8 mouse cellular contexts compared by ENCODE assay signal in the genomic region with DNA sequence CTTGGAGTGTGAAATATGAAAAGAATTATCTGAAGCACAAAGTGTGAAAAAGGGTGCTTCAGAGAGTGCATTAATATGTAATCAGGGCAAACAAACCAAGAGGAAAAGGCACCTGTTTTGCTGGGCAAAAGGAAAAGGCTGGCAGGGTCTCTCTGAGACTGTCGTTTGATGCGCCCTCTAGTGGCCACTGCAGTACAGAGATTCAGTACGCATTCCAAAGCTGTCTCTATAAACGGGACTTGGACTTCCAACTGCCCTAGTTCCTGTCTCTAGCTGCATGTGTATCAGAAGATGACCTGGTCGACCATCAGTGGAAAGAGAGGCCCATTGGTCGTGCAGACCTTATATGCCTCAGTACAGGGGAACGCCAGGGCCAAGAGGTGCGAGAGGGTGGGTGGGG. TPM values are rescaled to one million over a fixed set of nuclear protein-coding genes. Genes with fewer than 3 reads are reported as not detected.
DNase-seq lines count a peak whose midpoint lies in the region; ATAC-seq and TF ChIP-seq lines count a peak whose summit lies in the region.
"Had no signal": no experiment of that assay in that cellular context is flagged by ENCODE, and none has a peak within 500 bp of the region (broad histone marks: within the 10 kb centered on the region; RNA-seq: fewer than 3 reads in every experiment).

No protein-coding gene starts in this region.

- DNase-seq in NIH3T3 (ENCODE audit: low read depth), result peak; percentile 77
- peak; percentile 29 to 54 for DNase-seq in cerebellum, adult 18-20 months
- DNase-seq in induced T-regulatory cell, adult 2 months (ENCODE audit: low read depth), result peak; percentile 82
- DNase-seq in left cerebral cortex, adult 2 months (ENCODE audit: extremely low spot score in 1 of 2, low spot score in 2 of 2), result peak; percentile 61 to 66
- DNase-seq in skeletal muscle tissue, adult 2 months (ENCODE audit: low read depth, low spot score), result peak; percentile 39

- no peak overlapping the region for H3K27ac ChIP-seq in forebrain, embryonic 16.5 days (ENCODE audit: low read length)
- H3K27ac ChIP-seq in left cerebral cortex, adult 2 months, result no peak overlapping the region
- no peak overlapping the region for H3K27ac ChIP-seq in midbrain, embryonic 13.5 days
- H3K27ac ChIP-seq: limb, embryonic 12.5 days had no signal

- H3K4me2 ChIP-seq in forebrain, embryonic 16.5 days (ENCODE audit: low read length), result no peak overlapping the region
- H3K4me2 ChIP-seq in midbrain, embryonic 13.5 days (replicated peaks), result no peak overlapping the region
- H3K4me2 ChIP-seq: limb, embryonic 12.5 days had no signal

- H3K27me3 ChIP-seq in forebrain, embryonic 16.5 days (replicated peaks; ENCODE audit: control insufficient read depth, insufficient read depth, low read length), result no peaks in the 10 kb centered on the region
- peaks cover 4% of the 10 kb centered on the region; the same call in 1 of the 2 replicates for H3K27me3 ChIP-seq in midbrain, embryonic 13.5 days

- intact Hi-C loops in left cerebral cortex, adult 2 months (cut with DNase I), result loop anchor here (1.0 to 10.0 kb wide), 3 partner anchors 183 to 1510 kb away; no protein-coding TSS in a partner anchor

- 25% methylated on average over 8 of the region's 8 CpGs for WGBS in forebrain, embryonic 16.5 days
- WGBS in midbrain, embryonic 13.5 days, result 24% methylated on average over 8 of the region's 8 CpGs

- no peaks in the 10 kb centered on the region for H3K4me1 ChIP-seq in forebrain, embryonic 16.5 days (replicated peaks; ENCODE audit: control insufficient read depth, insufficient read depth, low read length)
- H3K4me1 ChIP-seq in midbrain, embryonic 13.5 days (replicated peaks), result no peaks in the 10 kb centered on the region
- H3K4me1 ChIP-seq: limb, embryonic 12.5 days had no signal

- H3K36me3 ChIP-seq in forebrain, embryonic 16.5 days (ENCODE audit: control insufficient read depth, insufficient read depth), result no peaks in the 10 kb centered on the region
- H3K36me3 ChIP-seq in midbrain, embryonic 13.5 days, result no peaks in the 10 kb centered on the region
- H3K36me3 ChIP-seq: limb, embryonic 12.5 days had no signal

- no peak overlapping the region for H3K4me3 ChIP-seq in forebrain, embryonic 16.5 days (replicated peaks; ENCODE audit: low read length)
- no peak overlapping the region for H3K4me3 ChIP-seq in left cerebral cortex, adult 2 months
- H3K4me3 ChIP-seq in midbrain, embryonic 13.5 days (replicated peaks), result no peak overlapping the region
- H3K4me3 ChIP-seq: limb, embryonic 12.5 days had no signal

- H3K9me3 ChIP-seq in forebrain, embryonic 16.5 days (ENCODE audit: control insufficient read depth, low read length), result no peaks in the 10 kb centered on the region
- no peaks in the 10 kb centered on the region for H3K9me3 ChIP-seq in midbrain, embryonic 13.5 days
- H3K9me3 ChIP-seq: limb, embryonic 12.5 days had no signal

- H3K9ac ChIP-seq in forebrain, embryonic 16.5 days (replicated peaks; ENCODE audit: low read depth, low read length), result no peak overlapping the region
- no peak overlapping the region for H3K9ac ChIP-seq in midbrain, embryonic 13.5 days (replicated peaks)
- H3K9ac ChIP-seq: limb, embryonic 12.5 days had no signal

- peak; percentile 84 for TF ChIP-seq CTCF in left cerebral cortex, adult 2 months (IDR thresholded peaks at IDR 0.05)

- ATAC-seq in forebrain, embryonic 16.5 days, result peak; percentile 87
- ATAC-seq in midbrain, embryonic 13.5 days, result peak; percentile 82

RNA-seq across cellular contexts. Expression of a gene that starts 58.7 kb away (rescaled TPM):
- 10.3 and 11.3 TPM in 2 replicates for polyA plus RNA-seq in forebrain, embryonic 16.5 days (2015; fragmentation: Nextera tagmentation; extraction: Ambion mirVana)
- 1 to 10 TPM; 7.6 to 8.4 TPM for total RNA-seq in left cerebral cortex, adult 2 months (2021)
- 10.2 and 10.6 TPM in 2 replicates for polyA plus RNA-seq in midbrain, embryonic 13.5 days (2015; fragmentation: Nextera tagmentation; extraction: Ambion mirVana)
